ENCODE assay signal across 7 mouse cellular contexts in the genomic region with DNA sequence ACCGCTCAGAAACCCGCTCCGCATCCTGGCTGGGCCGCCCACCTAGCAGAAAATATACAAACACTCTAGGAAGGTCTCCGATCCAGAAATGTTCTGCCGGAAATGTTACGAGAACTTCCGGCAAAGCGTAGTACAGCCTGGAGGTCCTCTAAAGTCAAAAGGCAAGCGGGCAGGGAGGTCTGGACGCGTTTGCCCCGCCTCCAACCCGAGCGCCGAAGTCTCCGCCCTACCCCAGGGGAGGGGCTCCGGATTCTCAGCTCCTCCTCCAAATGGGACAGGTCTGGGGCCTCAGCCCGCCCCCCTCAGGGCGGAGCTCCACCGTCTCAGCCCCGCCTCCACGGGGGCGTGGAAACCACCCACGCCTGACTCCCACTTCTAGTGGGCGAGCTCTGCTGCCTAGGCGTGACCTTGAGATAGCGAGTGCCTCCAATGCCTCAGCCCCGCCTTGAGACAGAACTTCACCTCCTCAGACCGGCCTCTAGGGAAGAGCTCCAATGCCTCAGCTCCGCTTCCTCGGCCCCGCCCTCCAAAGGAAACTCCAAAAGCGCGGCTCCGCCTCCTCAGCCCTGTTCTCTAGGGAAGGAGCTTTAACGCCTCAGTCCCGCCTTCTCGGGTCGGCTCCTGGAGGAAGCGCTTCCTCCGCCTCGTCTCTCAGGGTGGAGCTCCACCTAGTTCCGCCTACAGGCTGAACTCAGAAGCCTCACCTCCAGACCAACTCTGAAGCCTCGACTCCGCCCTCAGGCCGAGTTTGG. TPM values are rescaled to one million over a fixed set of nuclear protein-coding genes. Genes with fewer than 3 reads are reported as not detected.
DNase-seq lines count a peak whose midpoint lies in the region; ATAC-seq lines count a peak whose summit lies in the region.

A gene (minus strand): TSS at position 171 of the 752 bp plus-strand sequence.

- H3K4me2 ChIP-seq in embryonic facial prominence, embryonic 11.5 days (ENCODE audit: low read depth, low read length): peak within 1 kb of the TSS; percentile 61
- peak within 1 kb of the TSS; percentile 80 for H3K4me2 ChIP-seq in midbrain, embryonic 13.5 days (replicated peaks)

- peak within 1 kb of the TSS; percentile 93 for H3K4me3 ChIP-seq in embryonic facial prominence, embryonic 11.5 days (ENCODE audit: low read depth, low read length)
- peak within 1 kb of the TSS; percentile 81 for H3K4me3 ChIP-seq in limb, embryonic 10.5 days
- peak within 1 kb of the TSS; percentile 94 for H3K4me3 ChIP-seq in midbrain, embryonic 13.5 days (replicated peaks)

- peak within 1 kb of the TSS; percentile 86 for H3K27ac ChIP-seq in embryonic facial prominence, embryonic 11.5 days (replicated peaks; ENCODE audit: low read depth, low read length)
- H3K27ac ChIP-seq in limb, embryonic 10.5 days: peak within 1 kb of the TSS; percentile 92
- peak within 1 kb of the TSS; percentile 86 for H3K27ac ChIP-seq in midbrain, embryonic 13.5 days

- H3K27me3 ChIP-seq in embryonic facial prominence, embryonic 11.5 days (ENCODE audit: control insufficient read depth, insufficient read depth, low read length): no peaks in the 10 kb centered on the region
- H3K27me3 ChIP-seq in limb, embryonic 10.5 days (ENCODE audit: low read depth, poor library complexity, severe bottlenecking): no peaks in the 10 kb centered on the region
- H3K27me3 ChIP-seq in midbrain, embryonic 13.5 days: no peaks in the 10 kb centered on the region

- H3K4me1 ChIP-seq in embryonic facial prominence, embryonic 11.5 days (ENCODE audit: control insufficient read depth, insufficient read depth, low read length): no peaks in the 10 kb centered on the region
- peaks cover 10% of the 10 kb centered on the region for H3K4me1 ChIP-seq in limb, embryonic 10.5 days
- H3K4me1 ChIP-seq in midbrain, embryonic 13.5 days (replicated peaks): peaks cover 25% of the 10 kb centered on the region

- ATAC-seq in embryonic facial prominence, embryonic 11.5 days (replicated peaks; ENCODE audit: insufficient number of reproducible peaks, low FRiP score, low TSS enrichment, low read depth): peak; percentile 96
- ATAC-seq in granulocyte monocyte progenitor cell, adult 5-6 weeks (replicated peaks; ENCODE audit: poor library complexity, severe bottlenecking): peak; percentile 84
- ATAC-seq in midbrain, embryonic 13.5 days: peak; percentile 97

- peak; percentile 99 for DNase-seq in adrenal gland, postnatal 14 days
- peak; percentile 98 for DNase-seq in embryonic facial prominence, embryonic 11.5 days (ENCODE audit: low spot score)
- peak; percentile 99 for DNase-seq in kidney, adult 11 months
- DNase-seq in limb, embryonic 10.5 days (ENCODE audit: low spot score): peak; percentile 95
- peak; percentile 100 for DNase-seq in spleen, adult 12 weeks (ENCODE audit: low spot score)

- peak within 1 kb of the TSS; percentile 89 for H3K9ac ChIP-seq in embryonic facial prominence, embryonic 11.5 days (replicated peaks; ENCODE audit: low read length)
- peak within 1 kb of the TSS; percentile 86 for H3K9ac ChIP-seq in midbrain, embryonic 13.5 days (replicated peaks)

- under 1% methylated on average over 46 of the region's 47 CpGs for WGBS in embryonic facial prominence, embryonic 11.5 days
- WGBS in limb, embryonic 10.5 days: under 1% methylated on average over 47 of the region's 47 CpGs
- WGBS in midbrain, embryonic 13.5 days: under 1% methylated on average over 46 of the region's 47 CpGs

- peaks cover 5% of the 10 kb centered on the region for H3K36me3 ChIP-seq in embryonic facial prominence, embryonic 11.5 days (replicated peaks; ENCODE audit: control insufficient read depth, insufficient read depth, low read depth, low read length)
- H3K36me3 ChIP-seq in limb, embryonic 10.5 days: peaks cover 33% of the 10 kb centered on the region
- peaks cover 14% of the 10 kb centered on the region for H3K36me3 ChIP-seq in midbrain, embryonic 13.5 days

- no peaks in the 10 kb centered on the region for H3K9me3 ChIP-seq in embryonic facial prominence, embryonic 11.5 days (replicated peaks; ENCODE audit: control insufficient read depth, low read length)
- no peaks in the 10 kb centered on the region for H3K9me3 ChIP-seq in limb, embryonic 10.5 days (replicated peaks)
- no peaks in the 10 kb centered on the region for H3K9me3 ChIP-seq in midbrain, embryonic 13.5 days

RNA-seq across cellular contexts. Expression of the gene that starts here (rescaled TPM):
- 11.9 and 13.5 TPM in 2 replicates for total RNA-seq in adrenal gland, postnatal 14 days (2021)
- polyA plus RNA-seq in embryonic facial prominence, embryonic 11.5 days (2014; fragmentation: Nextera tagmentation; extraction: Ambion mirVana): 13.4 and 15.7 TPM in 2 replicates
- 8.7 and 18.6 TPM in 2 replicates for total RNA-seq in granulocyte monocyte progenitor cell, adult 5-6 weeks (2014; fragmentation: Nextera tagmentation)
- 33.5 and 34.2 TPM in 2 replicates for total RNA-seq in granulocyte monocyte progenitor cell, adult 5-6 weeks (2017)
- polyA plus RNA-seq in limb, embryonic 10.5 days (2016; fragmentation: Nextera tagmentation; extraction: Ambion mirVana): 11.5 and 12.6 TPM in 2 replicates
- polyA plus RNA-seq in midbrain, embryonic 13.5 days (2015; fragmentation: Nextera tagmentation; extraction: Ambion mirVana): 12.0 and 12.2 TPM in 2 replicates

Comparison
In these comparisons a context has a peak if more than half of its experiments do, and no peak if none do; other contexts are left out.
1. Peak in every context shown above with its lines: DNase-seq, ATAC-seq, H3K4me3 ChIP-seq and H3K27ac ChIP-seq.